ENCODE assay signal across 8 mouse cellular contexts in genomic region chr17:23770896-23771283, GRCm38 (mm10). TPM values are rescaled to one million over a fixed set of nuclear protein-coding genes. Genes with fewer than 3 reads are reported as not detected.
A peak's percentile ranks its signal among the peaks of the same experiment; 100 is the strongest.
DNase-seq lines count a peak whose midpoint lies in the region; ATAC-seq and TF ChIP-seq lines count a peak whose summit lies in the region.

No protein-coding gene starts in this region.

- H3K4me3 ChIP-seq in kidney, adult 2 months (ENCODE audit: insufficient read depth, low read depth, low read length): peak overlapping the region; percentile 93
- H3K4me3 ChIP-seq in liver, embryonic 11.5 days (ENCODE audit: low read depth, low read length): peak overlapping the region; percentile 90
- peak overlapping the region; percentile 81 for H3K4me3 ChIP-seq in olfactory bulb, adult 2 months (ENCODE audit: insufficient read depth, low read depth, low read length)

- H3K9ac ChIP-seq in liver, embryonic 11.5 days (ENCODE audit: low read depth, low read length): peak overlapping the region; percentile 88

- ATAC-seq in erythroid progenitor cell, adult 5-6 weeks (replicated peaks; ENCODE audit: low FRiP score, poor library complexity, severe bottlenecking): peak; percentile 54
- peak; percentile 21 for ATAC-seq in liver, embryonic 11.5 days (replicated peaks; ENCODE audit: low FRiP score)

- under 1% methylated on average over 19 of the region's 19 CpGs for WGBS in kidney, adult 2 months
- 2% methylated on average over 19 of the region's 19 CpGs for WGBS in liver, embryonic 11.5 days
- under 1% methylated on average over 19 of the region's 19 CpGs for WGBS in olfactory bulb, adult 2 months

- TF ChIP-seq POLR2A in kidney, adult 2 months (IDR thresholded peaks at IDR 0.05; ENCODE audit: low read depth, low read length): no peak
- no peak for TF ChIP-seq POLR2A in olfactory bulb, adult 2 months (IDR thresholded peaks at IDR 0.05; ENCODE audit: insufficient read depth, low read depth, low read length)

- no peaks in the 10 kb centered on the region for H3K36me3 ChIP-seq in kidney, adult 2 months (ENCODE audit: control insufficient read depth, insufficient read depth, low read length)
- no peaks in the 10 kb centered on the region; the same call in 1 of the 2 replicates for H3K36me3 ChIP-seq in liver, embryonic 11.5 days (ENCODE audit: control insufficient read depth, insufficient read depth, low read length)

- TF ChIP-seq CTCF in kidney, adult 2 months (conservative IDR thresholded peaks at IDR 0.05; ENCODE audit: insufficient read depth, insufficient read length, low read depth, low read length): no peak
- no peak for TF ChIP-seq CTCF in olfactory bulb, adult 2 months (IDR thresholded peaks at IDR 0.05; ENCODE audit: insufficient read depth, low read depth, low read length)

- H3K27me3 ChIP-seq in kidney, adult 2 months (replicated peaks; ENCODE audit: control insufficient read depth, insufficient read depth, low read length): no peaks in the 10 kb centered on the region
- no peaks in the 10 kb centered on the region for H3K27me3 ChIP-seq in liver, embryonic 11.5 days (replicated peaks; ENCODE audit: control insufficient read depth, insufficient read depth, low read length)

- peak overlapping the region; percentile 83 for H3K4me2 ChIP-seq in liver, embryonic 11.5 days

- no peaks in the 10 kb centered on the region; the same call in 1 of the 2 replicates for H3K4me1 ChIP-seq in kidney, adult 2 months (ENCODE audit: control insufficient read depth, insufficient read depth, low read length)
- peaks cover 9% of the 10 kb centered on the region for H3K4me1 ChIP-seq in liver, embryonic 11.5 days (replicated peaks; ENCODE audit: control insufficient read depth, insufficient read depth, low read length)
- peaks cover 8% of the 10 kb centered on the region; the same call in 1 of the 2 replicates for H3K4me1 ChIP-seq in olfactory bulb, adult 2 months (ENCODE audit: control insufficient read depth, insufficient read depth, low read length)

- peak overlapping the region; percentile 59 for H3K27ac ChIP-seq in kidney, adult 2 months (ENCODE audit: insufficient read depth, low read depth, low read length)
- H3K27ac ChIP-seq in liver, embryonic 11.5 days (ENCODE audit: low read depth, low read length): peak overlapping the region; percentile 57; the same call in 1 of the 2 replicates
- H3K27ac ChIP-seq in olfactory bulb, adult 2 months (ENCODE audit: insufficient read depth, low read depth, low read length): peak overlapping the region; percentile 70

- no peaks in the 10 kb centered on the region for H3K9me3 ChIP-seq in liver, embryonic 11.5 days (ENCODE audit: control insufficient read depth, low read length)

- no peak for DNase-seq in kidney, adult 2 months
- DNase-seq in kidney, adult 18-20 months: no peak
- peak; percentile 79 for DNase-seq in Muller cell, postnatal 12 days (ENCODE audit: inconsistent ontology term)
- DNase-seq in liver, embryonic 11.5 days (ENCODE audit: low spot score): no peak
- DNase-seq in right cerebral cortex, postnatal 4 days: no peak
- no peak for DNase-seq in cerebellum, postnatal 14 days

RNA-seq across cellular contexts. Expression of gene Flywch1, which starts 0.5 kb away (rescaled TPM):
- polyA plus RNA-seq in kidney, adult 2 months (2012; rRNA removed): 41.7 and 45.2 TPM in 2 replicates
- 2.1 and 2.9 TPM in 2 replicates for total RNA-seq in erythroid progenitor cell, adult 5-6 weeks (2015; ENCODE audit: low replicate concordance)
- 3.4 and 14.2 TPM in 2 replicates for total RNA-seq in erythroid progenitor cell, adult 5-6 weeks (2017; ENCODE audit: low replicate concordance)
- 39.1 and 42.3 TPM in 2 replicates for polyA plus RNA-seq in liver, embryonic 11.5 days (2014; fragmentation: Nextera tagmentation; extraction: Ambion mirVana)
- not detected in 2 replicates for polyA plus RNA-seq in olfactory bulb, adult 2 months (2012; ENCODE audit: insufficient read depth, insufficient read length, low replicate concordance, missing spikeins)

RNA-seq across cellular contexts. Expression of gene Flywch2, which starts 15.0 kb away (rescaled TPM):
- polyA plus RNA-seq in kidney, adult 2 months (2012; rRNA removed): 9.3 and 12.2 TPM in 2 replicates
- not detected in 2 replicates for total RNA-seq in erythroid progenitor cell, adult 5-6 weeks (2015; ENCODE audit: low replicate concordance)
- not detected in 2 replicates for total RNA-seq in erythroid progenitor cell, adult 5-6 weeks (2017; ENCODE audit: low replicate concordance)
- polyA plus RNA-seq in liver, embryonic 11.5 days (2014; fragmentation: Nextera tagmentation; extraction: Ambion mirVana): 9.4 and 10.6 TPM in 2 replicates
- not detected in 2 replicates for polyA plus RNA-seq in olfactory bulb, adult 2 months (2012; ENCODE audit: insufficient read depth, insufficient read length, low replicate concordance, missing spikeins)

RNA-seq across cellular contexts. Expression of gene Srrm2, which starts 19.4 kb away (rescaled TPM):
- 394 and 443 TPM in 2 replicates for polyA plus RNA-seq in kidney, adult 2 months (2012; rRNA removed)
- 468 and 572 TPM in 2 replicates for total RNA-seq in erythroid progenitor cell, adult 5-6 weeks (2015; ENCODE audit: low replicate concordance)
- total RNA-seq in erythroid progenitor cell, adult 5-6 weeks (2017; ENCODE audit: low replicate concordance): 294 and 325 TPM in 2 replicates
- polyA plus RNA-seq in liver, embryonic 11.5 days (2014; fragmentation: Nextera tagmentation; extraction: Ambion mirVana): 355 and 398 TPM in 2 replicates
- 383 and 683 TPM in 2 replicates for polyA plus RNA-seq in olfactory bulb, adult 2 months (2012; ENCODE audit: insufficient read depth, insufficient read length, low replicate concordance, missing spikeins)

RNA-seq across cellular contexts. Expression of gene Kremen2, which starts 25.3 kb away (rescaled TPM):
- polyA plus RNA-seq in kidney, adult 2 months (2012; rRNA removed): 0.17 and 0.27 TPM in 2 replicates
- not detected in 2 replicates for total RNA-seq in erythroid progenitor cell, adult 5-6 weeks (2015; ENCODE audit: low replicate concordance)
- total RNA-seq in erythroid progenitor cell, adult 5-6 weeks (2017; ENCODE audit: low replicate concordance): not detected in 2 replicates
- polyA plus RNA-seq in liver, embryonic 11.5 days (2014; fragmentation: Nextera tagmentation; extraction: Ambion mirVana): 0.60 and 0.73 TPM in 2 replicates
- not detected in 2 replicates for polyA plus RNA-seq in olfactory bulb, adult 2 months (2012; ENCODE audit: insufficient read depth, insufficient read length, low replicate concordance, missing spikeins)

RNA-seq across cellular contexts. Expression of gene Paqr4, which starts 30.2 kb away (rescaled TPM):
- 9.7 and 10.8 TPM in 2 replicates for polyA plus RNA-seq in kidney, adult 2 months (2012; rRNA removed)
- 1.4 and 10.1 TPM in 2 replicates for total RNA-seq in erythroid progenitor cell, adult 5-6 weeks (2015; ENCODE audit: low replicate concordance)
- 7.5 and 11.2 TPM in 2 replicates for total RNA-seq in erythroid progenitor cell, adult 5-6 weeks (2017; ENCODE audit: low replicate concordance)
- polyA plus RNA-seq in liver, embryonic 11.5 days (2014; fragmentation: Nextera tagmentation; extraction: Ambion mirVana): 10.4 and 11.4 TPM in 2 replicates
- not detected in 2 replicates for polyA plus RNA-seq in olfactory bulb, adult 2 months (2012; ENCODE audit: insufficient read depth, insufficient read length, low replicate concordance, missing spikeins)

Comparison
In these comparisons a context has a peak if more than half of its experiments do, and no peak if none do; other contexts are left out.
1. RNA of gene Flywch2, which starts 15.0 kb away (polyA plus RNA-seq): 9.4 to 10.6 TPM in liver, embryonic 11.5 days and 9.3 to 12.2 TPM in kidney, adult 2 months; not detected in olfactory bulb, adult 2 months; every median in the first group is over 10 times any median in the second.
2. Peak in every context shown above with its lines, with median percentiles within 50 percentile points of each other: H3K27ac ChIP-seq and H3K4me3 ChIP-seq.